Mouse (Mus musculus): Measurements from ENCODE around the gene Spem2. TPM values are rescaled to one million over a fixed set of nuclear protein-coding genes. Genes with fewer than 3 reads are reported as not detected.
A peak's percentile ranks its signal among the peaks of the same experiment; 100 is the strongest.

The Spem2 gene
- polyA plus RNA-seq, 1 experiment = not detected

DNA sequence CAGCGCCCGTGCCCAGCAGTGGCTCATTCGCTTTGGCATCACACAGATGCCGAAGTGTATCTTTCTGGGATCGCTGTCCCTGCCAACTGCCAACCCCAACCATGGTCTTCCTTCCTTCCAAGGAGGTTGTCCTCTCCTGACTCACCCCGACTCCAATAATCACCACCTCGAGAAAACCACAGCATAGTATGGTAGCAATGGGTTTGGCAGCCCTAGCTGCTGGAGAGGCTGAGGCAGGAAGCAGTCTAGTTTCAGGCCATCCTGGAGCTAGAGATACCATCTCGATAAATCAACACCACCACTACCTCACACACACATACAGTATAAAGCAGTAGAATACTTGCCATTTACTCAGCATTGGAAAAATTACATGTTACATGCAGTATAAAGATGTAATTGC is 606 bp upstream of the Spem2 start:
- no peak for TF ChIP-seq TAL1 (IDR thresholded peaks at IDR 0.05; ENCODE audit: low read length)
- no peak for TF ChIP-seq GATA1 (IDR thresholded peaks at IDR 0.05; ENCODE audit: low read length)
- H3K36me3 ChIP-seq (ENCODE audit: control insufficient read depth) = no peaks in the 10 kb centered on the region
- no peak overlapping the region for H3K4me3 ChIP-seq (replicated peaks)
- peaks cover 11% of the 10 kb centered on the region for H3K9me3 ChIP-seq (ENCODE audit: control insufficient read depth, low read length)
- H3K27me3 ChIP-seq (ENCODE audit: control insufficient read depth) = peaks cover 18% of the 10 kb centered on the region
- H3K4me1 ChIP-seq (ENCODE audit: control insufficient read depth) = no peaks in the 10 kb centered on the region

DNA sequence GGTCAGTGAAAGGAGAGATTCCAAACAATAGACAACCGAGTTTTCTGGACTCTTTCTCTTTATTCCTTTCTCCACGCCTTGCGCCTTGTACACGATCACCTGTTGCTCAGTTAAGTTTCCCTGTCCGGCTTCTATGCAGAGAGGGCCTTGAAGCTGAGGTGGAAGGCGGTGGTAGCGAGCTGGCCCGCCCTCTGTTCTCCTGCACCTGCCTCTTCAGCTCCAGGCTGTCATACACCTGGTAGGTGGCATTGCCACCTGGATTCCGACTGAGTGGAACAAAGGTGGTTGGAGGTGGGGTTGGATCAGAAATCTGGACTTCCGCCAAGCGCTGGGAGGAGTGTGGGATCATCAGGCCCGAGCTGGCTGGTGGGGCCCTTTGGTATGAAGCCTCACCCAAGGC is 1.7 kb downstream of the Spem2 start:
- Histone ChIP-seq H3K9me3 (ENCODE audit: control insufficient read depth, low read length) (peaks cover 11% of the 10 kb centered on the region), H3K4me1 (ENCODE audit: control insufficient read depth) (no peaks in the 10 kb centered on the region), H3K4me3 (replicated peaks) (no peak overlapping the region), H3K27me3 (ENCODE audit: control insufficient read depth) (peaks cover 28% of the 10 kb centered on the region), H3K36me3 (ENCODE audit: control insufficient read depth) (no peaks in the 10 kb centered on the region)
- TF ChIP-seq GATA1 (IDR thresholded peaks at IDR 0.05; ENCODE audit: low read length) (no peak), TAL1 (IDR thresholded peaks at IDR 0.05; ENCODE audit: low read length) (no peak)

DNA sequence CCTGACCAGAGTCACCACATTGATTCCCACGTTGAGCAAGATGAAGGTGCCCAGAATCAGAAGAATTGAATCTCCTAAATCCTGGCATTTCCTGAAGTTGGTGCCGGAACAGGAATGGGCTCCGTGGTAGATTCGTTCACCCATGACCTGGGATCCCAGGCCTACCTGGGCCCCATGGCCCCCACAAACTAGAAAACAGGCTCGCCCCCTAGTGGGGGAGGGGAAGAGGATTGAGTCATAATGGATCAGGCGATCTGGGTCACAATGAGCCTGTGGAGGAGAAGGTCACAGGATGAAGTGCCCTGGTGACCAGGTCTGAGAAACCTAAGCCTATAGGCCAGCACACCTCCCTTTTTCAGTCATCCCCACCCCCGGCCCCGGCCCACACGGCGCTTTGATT is 3.1 kb downstream of the Spem2 start, which contains the start of gene Gm39566:
TSS of gene Gm39566 (minus strand) at position 144 of the 400 bp plus-strand sequence.
- TF ChIP-seq GATA1 (IDR thresholded peaks at IDR 0.05; ENCODE audit: low read length) (no peak), TAL1 (IDR thresholded peaks at IDR 0.05; ENCODE audit: low read length) (no peak)
- Histone ChIP-seq H3K27me3 (ENCODE audit: control insufficient read depth) (peaks cover 42% of the 10 kb centered on the region), H3K4me3 (replicated peaks) (no peak within 1 kb of the TSS), H3K9me3 (ENCODE audit: control insufficient read depth, low read length) (peaks cover 11% of the 10 kb centered on the region), H3K4me1 (ENCODE audit: control insufficient read depth) (no peaks in the 10 kb centered on the region), H3K36me3 (ENCODE audit: control insufficient read depth) (no peaks in the 10 kb centered on the region)

DNA sequence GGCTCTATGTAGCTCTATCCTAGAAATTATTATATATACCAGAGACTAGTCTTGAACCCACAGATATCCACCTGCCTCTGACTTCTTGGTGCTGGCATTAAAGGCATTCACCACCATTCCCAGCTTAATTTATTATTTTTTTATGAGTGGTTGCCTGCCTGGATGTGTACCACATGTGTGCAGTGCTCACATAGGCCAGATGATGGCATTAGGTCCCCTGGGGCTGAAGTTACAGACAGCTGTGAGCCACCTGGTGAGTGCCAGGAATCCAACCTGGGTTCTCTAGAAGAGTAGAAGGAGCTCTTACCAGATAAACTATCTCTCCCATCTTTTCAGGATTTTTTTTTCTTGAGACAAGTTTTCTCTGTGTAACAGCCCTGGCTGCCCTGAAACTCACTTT is 8.0 kb downstream of the Spem2 start:
- H3K27me3 ChIP-seq (ENCODE audit: control insufficient read depth) = peaks cover 65% of the 10 kb centered on the region
- TF ChIP-seq TAL1 (IDR thresholded peaks at IDR 0.05; ENCODE audit: low read length) (no peak), GATA1 (IDR thresholded peaks at IDR 0.05; ENCODE audit: low read length) (no peak)
- no peaks in the 10 kb centered on the region for H3K36me3 ChIP-seq (ENCODE audit: control insufficient read depth)
- H3K9me3 ChIP-seq (ENCODE audit: control insufficient read depth, low read length) = 0 out of 2 replicates have a peak, but pooled peaks cover 2% of the 10 kb centered on the region
- H3K4me3 ChIP-seq (replicated peaks) = no peak overlapping the region
- peaks cover 2% of the 10 kb centered on the region; the same call in 1 of the 2 replicates for H3K4me1 ChIP-seq (ENCODE audit: control insufficient read depth)

DNA sequence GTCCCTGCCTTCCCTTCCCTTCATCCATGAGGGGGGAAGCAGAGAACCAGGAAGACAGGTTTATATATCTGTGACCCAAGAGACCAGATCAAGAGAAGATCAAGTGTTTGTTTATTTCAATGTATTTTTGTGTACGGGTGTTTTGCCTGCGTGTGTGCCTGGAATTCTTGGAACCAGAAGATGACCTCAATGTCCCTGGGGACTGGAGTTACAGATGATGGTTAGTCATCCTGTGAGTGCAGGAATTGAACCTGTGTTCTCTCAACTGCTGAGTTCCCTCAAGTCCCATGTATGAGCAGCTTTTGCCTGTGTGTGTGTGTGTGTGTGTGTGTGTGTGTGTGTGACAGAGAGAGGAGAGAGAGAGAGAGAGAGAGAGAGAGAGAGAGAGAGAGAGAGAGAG is 10.6 kb downstream of the Spem2 start:
- no peak overlapping the region for H3K4me3 ChIP-seq (replicated peaks)
- H3K9me3 ChIP-seq (ENCODE audit: control insufficient read depth, low read length) = peaks cover 17% of the 10 kb centered on the region; the same call in 1 of the 2 replicates
- no peak for TF ChIP-seq GATA1 (IDR thresholded peaks at IDR 0.05; ENCODE audit: low read length)
- TF ChIP-seq TAL1 (IDR thresholded peaks at IDR 0.05; ENCODE audit: low read length) = no peak
- H3K4me1 ChIP-seq (ENCODE audit: control insufficient read depth) = peaks cover 27% of the 10 kb centered on the region
- H3K27me3 ChIP-seq (ENCODE audit: control insufficient read depth) = peaks cover 79% of the 10 kb centered on the region
- H3K36me3 ChIP-seq (ENCODE audit: control insufficient read depth) = no peaks in the 10 kb centered on the region

DNA sequence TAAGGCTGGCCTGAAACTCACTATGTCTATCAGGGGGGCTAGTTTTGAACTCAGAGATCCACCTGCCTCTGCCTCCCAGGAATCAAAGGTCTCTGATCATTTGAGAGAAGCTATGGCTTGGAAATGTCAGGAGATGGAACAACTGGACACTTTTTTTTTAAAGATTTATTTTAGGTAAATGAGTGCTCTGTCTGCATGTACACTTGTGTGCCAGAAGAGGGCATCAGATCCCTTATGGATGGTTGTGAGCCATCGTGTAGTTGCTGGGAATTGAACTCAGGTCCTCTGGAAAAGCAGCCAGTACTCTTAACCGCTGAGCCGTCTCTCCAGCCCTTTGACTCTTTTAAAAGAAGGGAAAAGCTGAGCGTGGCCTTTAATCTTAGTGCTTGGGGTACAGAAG is 11.9 kb downstream of the Spem2 start:
- Histone ChIP-seq H3K9me3 (ENCODE audit: control insufficient read depth, low read length) (peaks cover 29% of the 10 kb centered on the region), H3K36me3 (ENCODE audit: control insufficient read depth) (no peaks in the 10 kb centered on the region), H3K4me3 (replicated peaks) (no peak overlapping the region), H3K27me3 (ENCODE audit: control insufficient read depth) (peaks cover 87% of the 10 kb centered on the region), H3K4me1 (ENCODE audit: control insufficient read depth) (peaks cover 33% of the 10 kb centered on the region)
- TF ChIP-seq GATA1 (IDR thresholded peaks at IDR 0.05; ENCODE audit: low read length) (no peak), TAL1 (IDR thresholded peaks at IDR 0.05; ENCODE audit: low read length) (no peak)

DNA sequence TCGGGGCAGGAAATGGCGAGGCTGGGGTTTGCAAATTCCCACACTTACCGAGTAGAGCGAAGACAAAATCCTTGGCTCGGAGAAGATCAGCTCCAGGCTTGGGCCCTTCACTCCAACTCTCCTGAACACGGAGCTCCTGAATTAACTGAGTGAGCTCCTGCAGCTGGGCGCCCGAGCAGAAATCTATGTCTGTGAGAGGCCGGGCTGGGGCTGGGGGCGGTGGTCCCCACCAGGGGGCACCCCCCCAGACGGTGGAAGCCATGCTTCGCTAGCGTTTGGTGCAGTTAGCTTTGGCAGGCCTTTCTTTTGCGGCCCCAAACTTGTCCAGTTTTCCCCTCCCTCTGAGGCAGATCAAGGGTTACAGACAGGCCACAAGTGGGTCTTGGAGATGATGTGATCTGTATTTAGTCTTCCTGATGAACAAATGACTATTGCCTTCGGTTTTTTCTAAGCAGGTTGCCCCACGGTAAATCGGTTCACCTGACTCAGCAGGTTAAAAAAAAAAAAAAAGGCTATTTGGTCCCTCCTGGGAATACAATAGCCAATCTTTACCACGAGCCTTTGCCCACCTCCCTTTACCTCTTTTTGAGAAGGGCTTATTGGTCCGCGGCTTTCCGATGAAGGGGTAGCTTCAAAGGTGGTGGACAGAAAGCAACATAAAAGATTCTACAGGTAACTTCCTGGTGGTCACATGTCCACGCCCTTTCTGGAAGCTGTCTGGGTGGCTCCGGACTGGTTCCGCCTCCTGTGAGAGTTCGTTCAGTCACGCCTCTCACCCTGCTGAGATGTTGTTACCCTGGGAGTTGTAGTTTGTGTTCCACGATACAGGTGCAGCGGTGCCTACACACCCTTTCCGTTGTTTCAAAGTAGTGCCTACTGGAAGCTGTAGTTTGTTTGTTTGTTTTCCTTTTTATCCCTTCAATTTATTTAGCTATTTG is 13.0 kb downstream of the Spem2 start, which contains the start of gene Tmem102:
TSS of gene Tmem102 (minus strand) at position 653 of the 938 bp plus-strand sequence.
- peaks cover 43% of the 10 kb centered on the region for H3K4me1 ChIP-seq (ENCODE audit: control insufficient read depth)
- H3K36me3 ChIP-seq (ENCODE audit: control insufficient read depth) = no peaks in the 10 kb centered on the region
- H3K27me3 ChIP-seq (ENCODE audit: control insufficient read depth) = peaks cover 87% of the 10 kb centered on the region
- H3K9me3 ChIP-seq (ENCODE audit: control insufficient read depth, low read length) = peaks cover 38% of the 10 kb centered on the region
- H3K4me3 ChIP-seq (replicated peaks) = no peak within 1 kb of the TSS
- TF ChIP-seq TAL1 (IDR thresholded peaks at IDR 0.05; ENCODE audit: low read length) (no peak), GATA1 (IDR thresholded peaks at IDR 0.05; ENCODE audit: low read length) (no peak)

DNA sequence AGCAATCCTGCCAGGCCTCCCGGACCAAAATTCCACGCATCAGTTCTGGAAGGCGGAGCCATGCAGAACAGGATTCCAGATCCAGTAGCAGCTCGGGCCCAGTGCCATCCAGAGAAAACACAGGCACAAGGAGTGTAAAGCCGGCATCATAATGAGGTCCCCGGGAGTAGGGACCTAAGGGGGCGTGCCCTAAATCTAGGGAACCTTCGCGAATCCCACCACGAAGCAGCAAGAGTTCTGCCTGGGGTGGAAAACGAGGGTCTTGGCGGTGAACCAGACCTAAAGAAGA is 13.7 kb downstream of the Spem2 start:
- H3K4me1 ChIP-seq (ENCODE audit: control insufficient read depth) = peaks cover 46% of the 10 kb centered on the region

DNA sequence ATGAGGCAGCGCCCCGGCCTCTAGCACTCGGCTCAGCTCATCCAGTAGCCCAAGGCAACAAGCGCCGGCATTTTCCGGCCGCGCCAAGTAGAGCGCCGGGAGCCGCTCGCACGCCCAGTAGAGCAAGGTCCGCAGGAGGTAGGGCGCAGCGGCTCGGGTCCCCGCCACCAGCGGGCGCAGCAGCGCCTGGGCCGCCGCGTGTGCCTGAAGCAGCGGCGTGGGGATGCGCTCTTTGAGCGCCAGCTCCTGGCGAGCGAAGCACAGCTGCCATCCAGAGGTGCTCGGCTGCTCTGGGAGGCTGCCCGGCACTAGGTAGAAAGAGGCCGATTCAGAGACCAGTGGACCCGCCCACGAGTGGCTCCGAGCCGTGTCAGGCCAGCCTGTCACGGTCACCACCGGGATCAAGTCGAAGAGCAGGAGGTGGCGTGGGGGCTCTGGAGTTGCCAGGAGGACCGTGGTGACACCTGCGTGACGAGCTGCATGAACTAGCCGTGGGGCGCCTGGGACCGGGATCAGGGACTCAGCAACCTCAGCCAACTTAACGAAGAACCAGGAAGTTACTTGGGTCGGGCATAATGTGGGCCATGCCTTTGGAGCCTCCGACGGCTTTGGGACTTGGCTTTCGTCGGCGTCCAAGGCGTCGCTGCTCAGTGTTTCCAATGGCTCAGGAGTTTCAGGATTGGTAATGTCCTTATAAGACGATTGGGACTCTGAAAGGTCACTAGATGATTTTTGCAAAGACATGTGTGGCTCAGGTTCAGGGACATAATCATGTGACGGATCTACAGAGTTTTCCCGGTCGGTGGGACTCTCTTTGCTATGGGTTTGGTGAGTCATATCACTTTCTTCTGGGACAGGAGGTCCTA is 14.2 kb downstream of the Spem2 start:
- TF ChIP-seq GATA1 (IDR thresholded peaks at IDR 0.05; ENCODE audit: low read length) (no peak), TAL1 (IDR thresholded peaks at IDR 0.05; ENCODE audit: low read length) (no peak)
- peak overlapping the region; percentile 45 for H3K4me3 ChIP-seq (replicated peaks)
- peaks cover 52% of the 10 kb centered on the region for H3K4me1 ChIP-seq (ENCODE audit: control insufficient read depth)
- H3K27me3 ChIP-seq (ENCODE audit: control insufficient read depth) = peaks cover 88% of the 10 kb centered on the region
- no peaks in the 10 kb centered on the region for H3K36me3 ChIP-seq (ENCODE audit: control insufficient read depth)
- peaks cover 46% of the 10 kb centered on the region for H3K9me3 ChIP-seq (ENCODE audit: control insufficient read depth, low read length)

More for the DNA sequence above, 13.7 kb downstream of the Spem2 start:
- H3K36me3 ChIP-seq (ENCODE audit: control insufficient read depth) = no peaks in the 10 kb centered on the region
- peaks cover 88% of the 10 kb centered on the region for H3K27me3 ChIP-seq (ENCODE audit: control insufficient read depth)
- peaks cover 42% of the 10 kb centered on the region for H3K9me3 ChIP-seq (ENCODE audit: control insufficient read depth, low read length)
- no peak overlapping the region for H3K4me3 ChIP-seq (replicated peaks)
- no peak for TF ChIP-seq TAL1 (IDR thresholded peaks at IDR 0.05; ENCODE audit: low read length)
- no peak for TF ChIP-seq GATA1 (IDR thresholded peaks at IDR 0.05; ENCODE audit: low read length)
